Mouse (Mus musculus): Measurements from ENCODE around the gene Dnajc21.

The Dnajc21 gene

GRCm38 (mm10) chr15:10436893-10437292 is 33.4 kb downstream of the Dnajc21 start:
- no peak for DNase-seq (ENCODE audit: low spot score)

- no peak for DNase-seq (ENCODE audit: low spot score)
Measured at GRCm38 (mm10) chr15:10426545-10427266, 43.6 kb downstream of the Dnajc21 start.

- DNase-seq (ENCODE audit: low spot score), result no peak
Measured at GRCm38 (mm10) chr15:10426124-10426523, 44.2 kb downstream of the Dnajc21 start.

- no peak for DNase-seq (ENCODE audit: low spot score)
Measured at GRCm38 (mm10) chr15:10421785-10422144, 48.6 kb downstream of the Dnajc21 start.

- no peak for DNase-seq (ENCODE audit: low spot score)
Measured at GRCm38 (mm10) chr15:10421138-10421784, 49.1 kb downstream of the Dnajc21 start.

GRCm38 (mm10) chr15:10413656-10414055 is 56.7 kb downstream of the Dnajc21 start:
- DNase-seq (ENCODE audit: low spot score), result no peak

GRCm38 (mm10) chr15:10410881-10411280 is 59.4 kb downstream of the Dnajc21 start:
- no peak for DNase-seq (ENCODE audit: low spot score)

- no peak for DNase-seq (ENCODE audit: low spot score)
Measured at GRCm38 (mm10) chr15:10409842-10410241, 60.5 kb downstream of the Dnajc21 start.

- no peak for DNase-seq (ENCODE audit: low spot score)
Measured at GRCm38 (mm10) chr15:10400415-10400814, 69.9 kb downstream of the Dnajc21 start.

- no peak for DNase-seq (ENCODE audit: low spot score)
Measured at GRCm38 (mm10) chr15:10399795-10400194, 70.5 kb downstream of the Dnajc21 start.

Data from spleen, adult 12 weeks (tissue).